Mouse (Mus musculus) bone marrow macrophage, adult 2 months (primary cell): Measurements from ENCODE around the gene Rab11fip4. TPM values are rescaled to one million over a fixed set of nuclear protein-coding genes. Genes with fewer than 3 reads are reported as not detected.

Source experiments
- H3K27ac ChIP-seq: 2 replicates; pipeline ENCODE4 v1.5.1; 2012; ENCODE audit warnings: low read depth, low read length; ENCODE audit not compliant: insufficient read depth
- H3K4me1 ChIP-seq: 2 replicates; pipeline ENCODE4 v1.6.1; 2012; ENCODE audit warnings: low read length; ENCODE audit not compliant: control insufficient read depth, insufficient read depth
- H3K4me3 ChIP-seq: 2 replicates; pipeline ENCODE4 v1.5.1; 2012; ENCODE audit warnings: mild to moderate bottlenecking, low read length, moderate library complexity; ENCODE audit not compliant: insufficient read depth
- CTCF ChIP-seq: IDR thresholded peaks from 2 replicates; pipeline ENCODE4 v1.5.1; 2012; ENCODE audit warnings: low read depth, mild to moderate bottlenecking, low read length, moderate library complexity
- POLR2A ChIP-seq: IDR thresholded peaks from 2 replicates; pipeline ENCODE4 v1.6.1; 2012; ENCODE audit warnings: mild to moderate bottlenecking, low read depth, low read length, borderline replicate concordance
- polyA plus RNA-seq: library from polyadenylated mRNA; stranded (reverse); fragments of >200 nt; gene quantifications from 2 replicates; pipeline ENCODE4 v1.2.4, GENCODE M21; 2012; ENCODE audit not compliant: missing spikeins, insufficient read depth, insufficient read length

Rab11fip4 gene
- polyA plus RNA-seq, 1 experiment, result 0.32 TPM

- Histone ChIP-seq H3K4me1 (peaks cover 4% of the 10 kb centered on the region; the same call in 1 of the 2 replicates), H3K27ac (no peak overlapping the region)
- no peak for TF ChIP-seq CTCF
- no peak for TF ChIP-seq POLR2A
Observed at GRCm38 (mm10) chr11:79635661-79636449, 44.8 kb downstream of the Rab11fip4 start.

GRCm38 (mm10) chr11:79636481-79636880 lies 45.5 kb downstream of the Rab11fip4 start:
- Histone ChIP-seq H3K4me1 (peaks cover 7% of the 10 kb centered on the region; the same call in 1 of the 2 replicates), H3K4me3 (no peak overlapping the region), H3K27ac (no peak overlapping the region)
- TF ChIP-seq CTCF, result no peak
- no peak for TF ChIP-seq POLR2A

More at GRCm38 (mm10) chr11:79635661-79636449, 44.8 kb downstream of the Rab11fip4 start:
- H3K4me3 ChIP-seq, result no peak overlapping the region

DNA sequence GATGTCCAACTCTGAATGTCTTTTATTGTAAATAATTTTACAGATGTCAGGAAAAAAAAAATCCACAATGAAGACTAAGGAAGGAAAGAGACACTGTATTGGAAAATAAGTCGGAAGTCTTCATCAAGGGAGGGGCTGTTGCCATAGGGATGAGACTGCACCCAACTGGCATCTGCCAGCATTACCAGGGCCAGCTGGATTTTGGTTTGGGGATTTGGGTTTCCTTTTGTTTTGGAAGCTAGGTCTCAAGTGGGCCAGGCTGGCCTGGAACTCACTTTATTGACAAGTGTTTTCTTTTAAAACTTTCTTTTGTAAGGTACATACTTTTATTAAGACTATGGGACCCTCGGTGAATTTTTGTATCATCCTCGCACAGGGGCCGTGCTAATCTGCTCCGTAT lies 47.7 kb downstream of the Rab11fip4 start:
- Histone ChIP-seq H3K4me1 (peaks cover 11% of the 10 kb centered on the region; the same call in 1 of the 2 replicates), H3K4me3 (no peak overlapping the region), H3K27ac (no peak overlapping the region)
- TF ChIP-seq POLR2A (no peak), CTCF (no peak)

GRCm38 (mm10) chr11:79640940-79641733 lies 50.1 kb downstream of the Rab11fip4 start:
- no peak overlapping the region for H3K27ac ChIP-seq
- H3K4me1 ChIP-seq, result peaks cover 11% of the 10 kb centered on the region; the same call in 1 of the 2 replicates
- H3K4me3 ChIP-seq, result no peak overlapping the region
- TF ChIP-seq CTCF (no peak), POLR2A (no peak)

GRCm38 (mm10) chr11:79643730-79644129 lies 52.7 kb downstream of the Rab11fip4 start:
- TF ChIP-seq POLR2A (no peak), CTCF (no peak)
- peaks cover 11% of the 10 kb centered on the region; the same call in 1 of the 2 replicates for H3K4me1 ChIP-seq
- H3K4me3 ChIP-seq, result no peak overlapping the region
- no peak overlapping the region for H3K27ac ChIP-seq

DNA sequence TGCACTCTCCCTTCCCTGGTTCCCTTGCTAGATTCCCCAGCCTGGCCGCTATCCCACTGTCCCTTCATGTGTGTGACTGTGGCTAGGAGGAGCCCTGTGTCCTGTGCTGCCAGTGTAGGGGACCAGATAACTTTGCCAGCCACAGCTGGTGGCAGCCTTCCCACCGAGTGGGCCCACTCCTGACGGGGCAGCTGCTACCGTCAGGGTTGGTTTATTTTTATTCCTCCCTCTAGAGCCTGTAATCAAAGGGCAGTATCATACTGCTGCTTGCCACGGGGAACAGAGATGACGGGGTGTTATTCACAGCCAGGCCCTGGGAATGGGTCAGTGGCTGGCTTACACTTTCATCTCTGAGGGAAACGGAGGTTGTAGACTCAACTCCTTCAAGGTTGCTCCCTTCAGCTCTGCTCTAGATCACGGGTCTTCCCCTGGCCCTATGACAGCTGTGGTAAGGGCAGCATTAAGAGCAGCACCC lies 53.7 kb downstream of the Rab11fip4 start:
- Histone ChIP-seq H3K4me3 (no peak overlapping the region), H3K4me1 (peaks cover 11% of the 10 kb centered on the region; the same call in 1 of the 2 replicates), H3K27ac (no peak overlapping the region)
- TF ChIP-seq POLR2A, result no peak
- no peak for TF ChIP-seq CTCF

DNA sequence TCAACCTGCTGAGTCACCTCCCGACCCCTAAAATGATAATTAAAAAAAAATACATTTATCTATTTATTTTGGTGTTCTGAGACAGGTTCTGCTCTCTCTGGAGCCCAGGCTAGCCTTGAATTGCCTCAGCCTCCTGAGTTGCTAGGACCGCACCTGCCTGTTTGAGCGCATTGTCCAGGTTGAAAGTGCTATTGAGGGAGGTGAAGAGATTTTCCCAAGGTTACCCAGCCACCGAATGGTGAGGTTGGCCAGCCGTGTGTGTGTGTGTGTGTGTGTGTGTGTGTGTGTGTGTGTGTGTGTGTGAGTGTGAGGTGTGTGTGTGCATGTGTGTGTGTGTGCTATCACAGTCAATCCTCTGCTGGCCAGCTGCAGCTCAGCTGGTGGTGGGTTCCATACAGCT lies 55.0 kb downstream of the Rab11fip4 start:
- H3K27ac ChIP-seq, result no peak overlapping the region
- TF ChIP-seq POLR2A (no peak), CTCF (no peak)
- no peak overlapping the region for H3K4me3 ChIP-seq
- H3K4me1 ChIP-seq, result peaks cover 6% of the 10 kb centered on the region; the same call in 1 of the 2 replicates

GRCm38 (mm10) chr11:79646467-79647070 lies 55.6 kb downstream of the Rab11fip4 start:
- no peak overlapping the region for H3K4me3 ChIP-seq
- TF ChIP-seq CTCF, result no peak
- TF ChIP-seq POLR2A, result no peak
- peaks cover 4% of the 10 kb centered on the region; the same call in 1 of the 2 replicates for H3K4me1 ChIP-seq
- no peak overlapping the region for H3K27ac ChIP-seq

GRCm38 (mm10) chr11:79647071-79647501 lies 56.1 kb downstream of the Rab11fip4 start:
- H3K27ac ChIP-seq, result no peak overlapping the region
- TF ChIP-seq POLR2A (no peak), CTCF (no peak)
- H3K4me1 ChIP-seq, result peaks cover 6% of the 10 kb centered on the region
- no peak overlapping the region for H3K4me3 ChIP-seq

GRCm38 (mm10) chr11:79650359-79650835 lies 59.4 kb downstream of the Rab11fip4 start:
- Histone ChIP-seq H3K4me1 (peaks cover 8% of the 10 kb centered on the region), H3K27ac (no peak overlapping the region), H3K4me3 (no peak overlapping the region)
- TF ChIP-seq POLR2A (no peak), CTCF (no peak)
